Mouse (Mus musculus) midbrain, embryonic 12.5 days (tissue): ENCODE measurements at regions not wholly inside any gene's neighbourhood (a gene's known extent, or its start where the extent isn't known, plus 50 kb on each side); places are given as distances from the start of the nearest gene placed in this dataset.

Experiments used
- ATAC-seq: fragments of 200-750 bp; cut with Nextera tagmentation; 2 replicates; pipeline ENCODE4 v1.8.0; 2017; ENCODE audit warnings: low read depth, moderate TSS enrichment, moderate library complexity; ENCODE audit not compliant: low FRiP score
- H3K27ac ChIP-seq: fragments of 300-500 bp; sonication (generic); replicated peaks from 2 replicates; pipeline ENCODE4 v1.5.1; 2016; ENCODE audit warnings: mild to moderate bottlenecking
- H3K27me3 ChIP-seq: fragments of 300-500 bp; sonication (generic); 2 replicates; pipeline ENCODE4 v1.6.1; 2016; ENCODE audit warnings: mild to moderate bottlenecking
- H3K36me3 ChIP-seq: fragments of 300-500 bp; sonication (generic); 2 replicates; pipeline ENCODE4 v1.6.1; 2016
- H3K4me1 ChIP-seq: fragments of 300-500 bp; sonication (generic); 2 replicates; pipeline ENCODE4 v1.6.1; 2016
- H3K4me2 ChIP-seq: fragments of 300-500 bp; sonication (generic); replicated peaks from 2 replicates; pipeline ENCODE4 v1.6.1; 2016; ENCODE audit warnings: mild to moderate bottlenecking, moderate library complexity
- H3K4me3 ChIP-seq: fragments of 300-500 bp; sonication (generic); 2 replicates; pipeline ENCODE4 v1.5.1; 2016; ENCODE audit warnings: mild to moderate bottlenecking
- H3K9ac ChIP-seq: fragments of 300-500 bp; sonication (generic); replicated peaks from 2 replicates; pipeline ENCODE4 v1.6.1; 2016; ENCODE audit warnings: mild to moderate bottlenecking, moderate library complexity
- H3K9me3 ChIP-seq: fragments of 300-500 bp; sonication (generic); 2 replicates; pipeline ENCODE4 v1.6.1; 2016; ENCODE audit warnings: mild to moderate bottlenecking
- WGBS: fragments of 180-500 bp; shearing (Covaris S2); methylation state at CpG from one replicate; pipeline ENCODE4 v1.1.7; 2016; 5-methylcytosine and 5-hydroxymethylcytosine counted together

DNA sequence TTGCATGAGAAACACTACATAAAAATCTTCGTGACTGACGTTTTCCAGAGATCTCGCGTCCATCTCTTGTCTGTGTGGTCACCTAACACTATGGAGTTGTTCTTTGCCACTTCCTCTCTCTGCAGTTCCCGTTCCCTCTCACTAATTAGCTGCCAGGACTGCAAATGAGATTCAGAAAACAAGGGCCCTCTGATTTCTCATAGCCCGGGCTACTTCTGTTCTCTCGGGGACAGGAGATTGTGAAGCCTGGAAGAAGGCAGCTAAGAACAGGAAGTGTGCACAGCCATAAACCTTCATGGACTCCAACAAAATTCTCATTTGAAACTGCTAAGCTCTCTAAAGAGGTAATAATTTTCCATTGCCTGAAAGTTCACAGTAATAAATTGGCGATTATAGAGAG is 358.9 kb upstream of the Actbl2 start:
- no peak overlapping the region for H3K4me2 ChIP-seq
- H3K36me3 ChIP-seq, result no peaks in the 10 kb centered on the region
- 85% methylated on average over 8 of the region's 8 CpGs for WGBS
- no peak for ATAC-seq
- no peaks in the 10 kb centered on the region for H3K9me3 ChIP-seq
- no peak overlapping the region for H3K9ac ChIP-seq
- no peaks in the 10 kb centered on the region for H3K27me3 ChIP-seq
- no peak overlapping the region for H3K27ac ChIP-seq
- H3K4me3 ChIP-seq, result no peak overlapping the region
- H3K4me1 ChIP-seq, result no peaks in the 10 kb centered on the region

DNA sequence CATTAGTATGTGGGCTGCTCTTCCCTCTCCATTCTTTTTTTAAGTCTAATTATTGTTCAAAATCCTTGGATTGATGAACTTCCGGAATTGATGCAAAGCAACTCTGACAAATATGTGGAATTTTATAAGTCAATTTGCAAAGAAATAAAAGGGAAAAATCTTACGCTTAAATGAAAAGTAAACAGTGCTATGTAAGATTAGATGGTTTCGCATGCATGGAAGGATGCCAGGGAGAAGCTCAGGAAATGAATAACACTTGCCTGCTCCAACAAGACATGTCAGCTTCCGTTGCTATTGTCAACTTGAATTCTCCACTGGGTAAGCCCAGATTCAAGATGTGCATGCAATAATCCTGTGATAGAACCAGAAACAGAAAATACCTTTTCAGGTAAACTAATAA is 357.2 kb upstream of the Actbl2 start:
- H3K27ac ChIP-seq, result no peak overlapping the region
- H3K27me3 ChIP-seq, result no peaks in the 10 kb centered on the region
- H3K4me1 ChIP-seq, result no peaks in the 10 kb centered on the region
- H3K9ac ChIP-seq, result no peak overlapping the region
- no peaks in the 10 kb centered on the region for H3K36me3 ChIP-seq
- H3K9me3 ChIP-seq, result no peaks in the 10 kb centered on the region
- ATAC-seq, result no peak
- H3K4me2 ChIP-seq, result no peak overlapping the region
- no peak overlapping the region for H3K4me3 ChIP-seq
- 64% methylated on average over 4 of the region's 4 CpGs for WGBS

DNA sequence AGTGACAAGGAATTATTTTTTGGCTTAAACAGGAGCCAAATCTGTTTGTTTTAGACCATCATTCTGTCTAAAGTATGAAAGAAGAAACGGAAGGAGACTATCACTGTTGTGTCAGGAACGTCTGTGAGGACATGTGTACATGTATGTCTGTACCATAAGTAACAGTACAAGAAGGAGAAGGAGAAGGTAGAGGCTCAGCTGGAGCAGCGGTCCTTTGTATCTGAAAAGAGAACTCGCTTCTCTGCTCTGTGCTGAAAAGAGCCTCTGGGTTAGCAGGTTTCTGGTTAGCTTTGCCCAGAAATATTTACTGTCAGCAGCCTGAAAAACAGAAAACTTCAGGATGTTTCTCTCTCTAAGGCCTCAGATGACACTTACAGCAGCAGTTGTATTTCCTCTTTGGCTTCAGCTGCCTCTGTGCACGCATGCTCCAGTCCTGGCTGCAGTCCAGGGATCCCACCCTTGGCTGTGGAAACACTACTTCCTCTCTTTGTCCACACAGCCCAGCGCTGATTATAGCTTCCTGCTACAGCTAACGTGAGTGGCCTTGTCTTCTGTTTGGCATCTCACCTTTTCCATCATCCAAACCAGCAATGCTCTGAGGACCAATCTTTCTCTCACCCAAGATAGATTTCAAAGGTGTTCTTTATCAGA is 351.7 kb upstream of the Actbl2 start:
- no peaks in the 10 kb centered on the region for H3K9me3 ChIP-seq
- WGBS, result 82% methylated on average over 7 of the region's 7 CpGs
- no peak overlapping the region for H3K4me3 ChIP-seq
- ATAC-seq, result no peak
- H3K4me1 ChIP-seq, result no peaks in the 10 kb centered on the region
- no peak overlapping the region for H3K27ac ChIP-seq
- no peaks in the 10 kb centered on the region for H3K36me3 ChIP-seq
- no peak overlapping the region for H3K9ac ChIP-seq
- H3K4me2 ChIP-seq, result no peak overlapping the region
- no peaks in the 10 kb centered on the region for H3K27me3 ChIP-seq

DNA sequence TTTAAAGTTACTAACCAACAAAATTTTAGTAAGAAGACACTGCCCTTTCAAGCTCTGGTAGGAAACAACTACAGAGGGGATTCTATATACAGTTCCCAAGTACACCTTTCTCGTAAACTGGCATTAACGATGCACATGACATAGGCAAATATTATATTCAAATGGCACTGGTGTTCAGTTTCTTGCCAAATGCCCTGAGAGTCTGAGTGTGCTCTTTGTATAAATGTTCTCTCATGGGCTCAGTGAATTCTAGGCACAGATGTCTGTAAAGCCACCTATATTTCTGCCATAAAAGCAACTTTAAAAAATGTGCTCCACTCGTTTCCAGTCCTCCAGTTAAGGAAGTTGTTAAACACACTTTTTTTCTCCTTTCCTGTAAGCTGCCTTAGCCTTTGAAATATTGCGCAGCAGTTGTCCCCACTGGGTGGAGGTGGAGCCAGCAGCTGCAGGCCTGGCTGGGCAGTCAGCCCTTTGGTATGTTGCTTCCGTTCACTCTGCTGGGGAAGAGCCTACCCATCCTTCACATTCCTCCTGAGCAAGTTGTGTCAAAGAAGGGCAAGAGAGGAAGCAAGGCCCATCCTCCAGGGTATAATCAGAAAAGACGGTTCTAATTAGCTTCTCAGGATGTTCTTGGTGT is 347.4 kb upstream of the Actbl2 start:
- no peak for ATAC-seq
- Histone ChIP-seq H3K9ac (no peak overlapping the region), H3K9me3 (no peaks in the 10 kb centered on the region), H3K4me2 (no peak overlapping the region), H3K4me1 (no peaks in the 10 kb centered on the region), H3K27ac (no peak overlapping the region), H3K27me3 (no peaks in the 10 kb centered on the region), H3K4me3 (no peak overlapping the region), H3K36me3 (no peaks in the 10 kb centered on the region)
- WGBS, result 69% methylated on average over 6 of the region's 6 CpGs

DNA sequence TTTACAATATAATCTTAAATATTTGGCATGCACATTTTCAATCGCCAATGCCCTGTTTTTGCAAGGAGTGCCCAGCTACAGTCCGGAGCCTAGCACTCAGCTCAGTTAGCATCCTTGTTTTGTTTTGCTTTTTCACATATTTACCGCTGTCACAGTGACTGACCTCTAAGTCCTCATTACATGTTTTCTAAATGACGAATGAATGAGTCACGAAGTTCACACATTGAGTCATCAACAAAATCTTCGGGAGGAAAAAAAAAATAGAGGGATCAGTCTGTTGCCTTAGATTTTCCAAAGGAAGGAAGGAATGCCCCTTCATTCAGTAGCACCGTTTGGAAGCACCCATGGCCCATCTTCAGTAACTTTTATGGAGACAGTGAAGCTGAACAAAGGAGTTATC is 342.9 kb upstream of the Actbl2 start:
- 91% methylated on average over 7 of the region's 7 CpGs for whole genome bisulfite sequencing
- Histone ChIP-seq H3K4me2 (no peak overlapping the region), H3K36me3 (no peaks in the 10 kb centered on the region), H3K27me3 (no peaks in the 10 kb centered on the region), H3K9ac (no peak overlapping the region), H3K9me3 (no peaks in the 10 kb centered on the region), H3K4me3 (no peak overlapping the region), H3K27ac (no peak overlapping the region), H3K4me1 (no peaks in the 10 kb centered on the region)
- no peak for ATAC-seq

DNA sequence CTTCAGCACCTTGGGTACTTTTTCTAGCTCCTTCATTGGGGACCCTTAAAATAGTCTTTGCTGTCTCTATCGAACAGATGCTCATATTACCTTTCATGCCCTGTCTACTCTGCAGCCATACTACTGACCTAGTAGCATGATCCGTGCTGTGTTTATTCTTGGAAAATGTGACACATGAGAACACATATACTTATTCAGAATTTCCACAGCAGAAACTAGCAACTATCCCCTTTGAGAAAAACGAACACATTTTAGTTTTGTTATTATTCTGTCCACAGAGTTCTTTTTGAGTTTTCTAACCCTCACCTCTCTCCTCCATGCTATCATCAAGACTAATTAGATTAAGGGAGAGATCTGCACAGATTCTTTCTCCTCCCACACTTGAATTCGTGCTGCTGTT is 341.6 kb upstream of the Actbl2 start:
- Histone ChIP-seq H3K27me3 (no peaks in the 10 kb centered on the region), H3K4me1 (no peaks in the 10 kb centered on the region), H3K4me3 (no peak overlapping the region), H3K27ac (no peak overlapping the region), H3K9ac (no peak overlapping the region), H3K9me3 (no peaks in the 10 kb centered on the region), H3K36me3 (no peaks in the 10 kb centered on the region), H3K4me2 (no peak overlapping the region)
- no peak for ATAC-seq
- 85% methylated on average over 4 of the region's 4 CpGs for WGBS

DNA sequence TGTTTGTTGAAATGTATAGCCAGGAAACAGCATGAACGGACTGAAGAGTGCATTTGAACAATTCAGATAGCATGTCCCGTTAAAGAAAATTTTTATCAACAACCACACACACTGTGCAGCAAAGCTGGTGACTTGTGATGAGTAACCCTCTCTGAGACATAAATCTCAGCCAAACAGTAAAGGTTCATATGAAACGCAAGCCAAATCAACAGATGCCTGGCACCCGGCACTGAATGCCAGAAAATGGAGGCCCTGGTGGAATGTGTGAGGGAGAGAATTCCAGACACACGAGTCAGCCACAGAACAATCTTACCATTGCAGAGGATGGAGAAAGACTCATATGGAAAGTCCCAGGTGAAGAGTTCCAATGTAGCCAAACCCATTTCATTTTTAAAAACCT is 341.1 kb upstream of the Actbl2 start:
- no peak overlapping the region for H3K27ac ChIP-seq
- no peaks in the 10 kb centered on the region for H3K27me3 ChIP-seq
- no peak overlapping the region for H3K4me3 ChIP-seq
- no peaks in the 10 kb centered on the region for H3K9me3 ChIP-seq
- H3K9ac ChIP-seq, result no peak overlapping the region
- 89% methylated on average over 5 of the region's 5 CpGs for WGBS
- H3K4me2 ChIP-seq, result no peak overlapping the region
- no peak for ATAC-seq
- H3K36me3 ChIP-seq, result no peaks in the 10 kb centered on the region
- no peaks in the 10 kb centered on the region for H3K4me1 ChIP-seq

DNA sequence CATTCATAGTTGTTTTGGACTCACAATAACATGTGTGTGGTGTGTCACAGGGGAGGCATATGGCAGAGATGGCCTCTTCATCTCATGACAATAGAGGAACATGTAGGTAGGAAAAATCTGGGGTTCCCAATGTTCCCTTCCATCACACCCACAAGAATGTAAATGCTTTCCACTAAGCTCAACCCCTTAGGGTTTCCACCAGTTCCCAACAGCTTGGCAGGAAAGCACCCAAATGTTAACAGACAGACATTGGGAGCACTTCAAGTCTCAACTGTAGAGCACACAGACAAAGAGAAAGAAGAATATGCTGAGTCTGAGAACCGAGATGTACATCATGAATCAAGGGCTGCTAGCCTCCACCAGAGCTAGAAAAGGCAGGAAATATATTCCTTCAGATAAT is 339.7 kb upstream of the Actbl2 start:
- Histone ChIP-seq H3K36me3 (no peaks in the 10 kb centered on the region), H3K9ac (no peak overlapping the region), H3K27me3 (no peaks in the 10 kb centered on the region), H3K9me3 (no peaks in the 10 kb centered on the region), H3K4me1 (no peaks in the 10 kb centered on the region), H3K27ac (no peak overlapping the region), H3K4me3 (no peak overlapping the region), H3K4me2 (no peak overlapping the region)
- 82% methylated on average over 1 of the region's 1 CpGs for WGBS
- ATAC-seq, result no peak

DNA sequence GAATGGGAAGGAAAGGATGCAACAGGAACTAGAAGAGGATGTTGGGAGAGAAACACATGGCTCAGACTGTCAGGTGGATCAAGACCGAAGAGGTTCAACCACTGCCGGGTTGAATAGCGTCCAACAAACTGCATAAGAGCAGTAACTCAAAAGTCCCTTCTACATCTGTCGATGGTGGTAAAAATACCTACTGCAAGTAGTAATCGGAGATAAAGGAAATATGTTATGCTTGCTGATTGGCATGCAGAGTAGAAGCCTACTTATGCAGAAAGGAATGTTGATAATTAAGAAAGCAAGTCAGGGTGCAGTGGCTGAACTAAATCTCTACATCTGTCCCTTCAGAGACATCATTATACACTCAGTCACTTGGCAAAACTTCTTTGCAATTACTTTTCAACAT is 330.9 kb upstream of the Actbl2 start:
- no peaks in the 10 kb centered on the region for H3K4me1 ChIP-seq
- H3K4me3 ChIP-seq, result no peak overlapping the region
- no peak overlapping the region for H3K9ac ChIP-seq
- no peaks in the 10 kb centered on the region for H3K36me3 ChIP-seq
- WGBS, result 90% methylated on average over 5 of the region's 5 CpGs
- no peaks in the 10 kb centered on the region for H3K9me3 ChIP-seq
- H3K4me2 ChIP-seq, result no peak overlapping the region
- H3K27ac ChIP-seq, result no peak overlapping the region
- ATAC-seq, result no peak
- H3K27me3 ChIP-seq, result no peaks in the 10 kb centered on the region

DNA sequence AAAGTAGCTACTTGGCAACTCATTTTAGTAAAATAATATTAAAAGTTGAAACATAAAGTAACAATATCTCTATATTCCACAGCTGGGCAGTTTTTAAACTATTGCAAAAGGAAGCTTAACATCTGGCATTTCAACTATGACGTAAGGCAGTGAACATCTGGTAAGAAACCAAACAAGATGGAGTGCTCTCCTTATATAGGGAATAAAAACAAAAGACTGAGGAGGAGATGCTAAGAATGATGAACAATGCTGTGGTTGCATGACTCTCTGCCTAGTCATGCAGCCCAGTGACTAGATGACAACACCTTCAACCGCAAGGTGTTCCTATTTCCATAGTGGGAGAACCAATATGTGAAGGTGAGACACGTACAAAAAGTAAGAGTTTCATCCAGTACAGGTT is 329.9 kb upstream of the Actbl2 start:
- 89% methylated on average over 3 of the region's 3 CpGs for WGBS
- no peak for ATAC-seq
- Histone ChIP-seq H3K27me3 (no peaks in the 10 kb centered on the region), H3K27ac (no peak overlapping the region), H3K4me2 (no peak overlapping the region), H3K36me3 (no peaks in the 10 kb centered on the region), H3K4me3 (no peak overlapping the region), H3K9ac (no peak overlapping the region), H3K4me1 (no peaks in the 10 kb centered on the region), H3K9me3 (no peaks in the 10 kb centered on the region)

DNA sequence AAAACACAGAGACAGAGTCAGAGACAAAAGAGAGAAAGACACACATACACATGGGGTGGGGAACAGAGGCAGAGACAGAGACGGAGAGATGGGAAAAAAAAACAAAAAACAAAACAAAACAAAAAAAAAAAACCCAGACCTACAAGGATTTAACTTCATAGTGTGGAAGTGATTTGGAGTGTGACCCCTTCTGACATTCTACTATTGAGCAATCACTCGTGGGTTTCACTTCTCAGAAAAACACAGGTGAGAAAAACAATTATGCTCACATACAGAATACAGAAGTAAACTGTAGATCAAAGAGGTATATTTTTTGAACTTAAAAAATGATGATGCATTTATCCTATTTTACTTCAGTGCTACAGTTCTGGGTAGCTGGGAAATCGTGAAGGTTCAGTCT is 326.7 kb upstream of the Actbl2 start:
- Histone ChIP-seq H3K27me3 (no peaks in the 10 kb centered on the region), H3K4me1 (no peaks in the 10 kb centered on the region), H3K4me3 (no peak overlapping the region), H3K27ac (no peak overlapping the region), H3K9ac (no peak overlapping the region), H3K9me3 (no peaks in the 10 kb centered on the region), H3K36me3 (no peaks in the 10 kb centered on the region), H3K4me2 (no peak overlapping the region)
- ATAC-seq, result no peak
- 84% methylated on average over 3 of the region's 3 CpGs for WGBS

DNA sequence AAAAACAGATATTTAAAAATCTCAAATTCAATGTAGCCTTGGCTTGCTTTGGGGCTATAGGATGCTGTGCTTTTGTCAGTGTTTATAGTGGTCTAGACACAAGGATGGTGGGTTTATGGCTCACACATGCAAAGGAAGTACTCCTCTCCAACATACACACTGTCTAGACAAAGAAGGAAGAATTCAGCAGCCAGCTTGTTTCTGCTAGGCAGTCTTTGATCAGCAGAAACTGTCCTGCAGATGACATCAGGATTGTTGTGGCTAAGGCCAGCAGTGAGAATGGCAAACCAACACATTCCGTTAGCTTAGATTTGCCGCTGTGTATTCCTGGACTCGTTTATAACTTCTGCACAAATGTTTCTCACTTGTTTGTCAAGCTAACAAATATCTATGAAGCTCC is 325.9 kb upstream of the Actbl2 start:
- Histone ChIP-seq H3K9me3 (no peaks in the 10 kb centered on the region), H3K4me1 (no peaks in the 10 kb centered on the region), H3K4me3 (no peak overlapping the region), H3K27me3 (no peaks in the 10 kb centered on the region), H3K27ac (no peak overlapping the region), H3K4me2 (no peak overlapping the region), H3K9ac (no peak overlapping the region), H3K36me3 (no peaks in the 10 kb centered on the region)
- 84% methylated on average over 3 of the region's 3 CpGs for WGBS
- ATAC-seq, result no peak

DNA sequence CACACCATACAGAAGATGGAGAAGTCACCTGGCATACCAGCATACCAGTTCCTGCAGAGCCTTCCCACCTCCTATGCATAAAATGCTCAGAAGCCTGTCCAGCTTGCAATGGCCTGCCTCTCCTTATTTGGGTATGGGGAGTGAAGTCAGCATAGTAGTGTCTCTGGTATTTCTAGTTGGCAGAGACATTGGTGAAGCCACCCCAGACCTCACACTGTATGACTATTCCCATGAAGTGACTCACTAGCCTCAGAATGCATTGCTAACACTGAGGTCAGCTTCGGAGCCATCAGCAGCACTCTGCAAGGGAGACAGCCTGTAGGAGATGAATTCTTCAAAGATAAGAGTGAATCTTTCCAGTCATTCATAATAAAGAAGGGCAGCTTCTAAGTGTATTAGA is 325.2 kb upstream of the Actbl2 start:
- Histone ChIP-seq H3K27me3 (no peaks in the 10 kb centered on the region), H3K27ac (no peak overlapping the region), H3K36me3 (no peaks in the 10 kb centered on the region), H3K4me2 (no peak overlapping the region), H3K9ac (no peak overlapping the region), H3K4me1 (no peaks in the 10 kb centered on the region), H3K9me3 (no peaks in the 10 kb centered on the region), H3K4me3 (no peak overlapping the region)
- 91% methylated on average over 1 of the region's 1 CpGs for WGBS
- no peak for ATAC-seq
